Mouse (Mus musculus) stomach, postnatal 0 days (tissue): Measurements from ENCODE around the gene 4930432K21Rik.

Experiments used
- CTCF ChIP-seq: IDR thresholded peaks from 2 replicates; pipeline ENCODE4 v1.5.1; 2016; ENCODE audit warnings: antibody characterized with exemption, low read depth, mild to moderate bottlenecking, moderate library complexity
- EP300 ChIP-seq: optimal IDR thresholded peaks from 2 replicates; pipeline ENCODE3; 2016; ENCODE audit warnings: antibody characterized with exemption

DNA sequence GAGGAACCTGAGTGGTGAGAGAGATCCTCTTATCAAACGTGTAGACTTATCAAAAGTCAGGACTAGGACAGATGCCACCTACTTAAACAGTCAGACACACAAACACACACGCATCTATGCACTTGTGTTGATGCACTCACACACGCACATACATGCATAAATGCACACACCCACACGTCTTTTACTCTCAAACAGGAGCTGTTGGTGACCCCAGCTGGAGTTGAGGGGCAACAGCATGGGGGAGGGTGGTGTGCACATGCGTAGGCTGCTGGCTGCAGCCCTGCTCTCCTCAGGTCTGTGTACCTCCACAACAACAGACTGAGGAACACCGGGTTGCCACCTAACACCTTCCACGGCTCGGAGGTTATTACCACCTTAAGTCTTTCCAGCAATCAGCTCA lies 19.5 kb upstream of the 4930432K21Rik start:
- TF ChIP-seq CTCF (peak; percentile 43), EP300 (no peak)
